Mouse (Mus musculus): ENCODE measurements at regions not wholly inside any gene's neighbourhood (a gene's known extent, or its start where the extent isn't known, plus 50 kb on each side); places are given as distances from the start of the nearest gene placed in this dataset.
"Not testable (repeated sequence)": the region's sequence is repeated elsewhere in the genome, so short reads cannot be mapped to it uniquely, and the experiment has no call there.

DNA sequence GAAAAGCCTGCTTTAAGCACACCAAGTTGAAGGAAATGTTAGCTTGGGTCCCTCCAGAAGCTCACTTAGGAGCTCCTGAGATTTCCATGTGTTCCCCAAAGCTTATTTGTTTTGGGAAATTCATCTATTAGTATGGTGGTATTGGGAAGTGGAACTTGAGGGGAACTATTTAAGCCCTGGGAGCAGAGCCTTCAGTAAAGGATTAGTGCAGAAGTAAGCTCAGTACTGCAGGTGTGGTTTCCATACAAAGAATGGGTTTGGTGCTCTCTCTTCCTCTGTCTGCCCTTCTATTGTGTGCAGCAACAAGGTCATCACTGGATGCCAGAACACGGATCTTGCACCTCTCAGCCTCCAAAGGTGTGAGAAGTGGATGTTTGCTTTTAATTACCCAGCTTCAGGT is 57.2 kb downstream of the Foxa2 start:
- DNase-seq (ENCODE audit: low read depth, low spot score): no peak

DNA sequence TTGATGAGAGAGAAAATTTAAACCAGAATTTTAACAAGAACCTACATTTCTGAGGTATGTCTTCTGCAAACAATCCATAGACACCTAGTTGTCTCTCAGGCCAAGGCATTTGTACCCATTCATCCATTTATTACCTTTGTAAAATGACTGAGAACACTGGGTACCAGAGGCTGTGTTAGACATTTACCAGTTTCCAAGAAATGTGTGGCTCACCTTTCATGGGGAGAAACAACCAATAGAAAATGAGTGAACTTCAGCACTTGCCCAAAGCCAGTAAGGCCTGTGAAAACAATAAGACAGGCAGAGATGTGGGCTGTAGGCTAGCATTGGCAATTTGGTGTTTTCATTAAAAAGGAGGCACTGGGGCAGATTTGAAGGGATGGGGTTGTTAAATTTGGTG is 58.2 kb downstream of the Foxa2 start:
- DNase-seq (ENCODE audit: low read depth, low spot score): no peak

DNA sequence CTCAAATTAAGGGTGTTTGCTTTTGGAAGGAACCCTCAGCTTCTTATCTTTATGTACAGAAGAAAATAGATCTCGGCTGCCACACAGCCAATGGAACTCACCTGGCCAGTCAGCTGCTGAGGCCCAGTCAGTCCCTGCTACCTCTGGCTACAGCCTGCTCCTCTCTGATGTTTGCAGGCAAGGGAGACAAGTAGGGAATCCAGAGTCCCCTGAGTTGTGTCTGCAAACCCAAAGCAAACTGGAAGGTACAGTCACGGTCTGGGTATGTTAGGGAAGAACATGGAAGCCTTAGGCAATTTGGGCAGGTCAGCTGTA is 61.6 kb downstream of the Foxa2 start:
- no peak for DNase-seq (ENCODE audit: low read depth, low spot score)

DNA sequence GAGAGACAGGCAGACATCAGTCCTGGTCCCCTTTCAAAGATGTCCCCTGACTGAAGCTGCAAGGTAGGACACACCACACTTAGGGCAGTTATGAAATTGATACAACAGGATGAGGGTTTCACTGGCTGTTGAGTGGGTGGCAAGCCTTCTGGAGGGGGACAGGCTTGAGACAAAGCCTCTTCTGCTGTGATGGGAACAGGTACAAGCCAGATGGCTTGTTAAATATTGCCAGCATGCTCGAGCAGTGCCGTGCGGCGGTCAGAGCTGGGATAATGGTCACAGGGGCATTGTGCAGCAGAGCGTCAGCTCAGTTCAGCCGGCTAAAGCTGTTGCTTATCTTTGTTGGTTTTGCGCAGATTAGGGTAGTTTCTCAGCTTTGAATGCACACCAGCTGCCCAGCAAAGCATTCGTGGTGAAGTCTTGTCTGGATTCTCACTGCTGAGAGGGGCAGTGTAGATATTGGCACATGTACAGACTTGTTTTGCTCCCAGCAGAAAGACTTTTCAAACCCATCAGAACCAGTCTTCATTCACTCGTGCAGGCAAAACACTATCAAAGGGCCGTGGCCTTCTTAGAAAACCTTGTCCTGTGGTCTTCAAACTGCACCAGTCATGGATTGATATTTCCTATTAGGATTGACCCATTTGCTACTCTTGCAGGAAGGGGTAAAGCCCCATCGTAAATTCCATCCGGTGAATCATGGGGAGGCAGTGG is 62.1 kb downstream of the Foxa2 start:
- DNase-seq (ENCODE audit: low read depth, low spot score): no peak

DNA sequence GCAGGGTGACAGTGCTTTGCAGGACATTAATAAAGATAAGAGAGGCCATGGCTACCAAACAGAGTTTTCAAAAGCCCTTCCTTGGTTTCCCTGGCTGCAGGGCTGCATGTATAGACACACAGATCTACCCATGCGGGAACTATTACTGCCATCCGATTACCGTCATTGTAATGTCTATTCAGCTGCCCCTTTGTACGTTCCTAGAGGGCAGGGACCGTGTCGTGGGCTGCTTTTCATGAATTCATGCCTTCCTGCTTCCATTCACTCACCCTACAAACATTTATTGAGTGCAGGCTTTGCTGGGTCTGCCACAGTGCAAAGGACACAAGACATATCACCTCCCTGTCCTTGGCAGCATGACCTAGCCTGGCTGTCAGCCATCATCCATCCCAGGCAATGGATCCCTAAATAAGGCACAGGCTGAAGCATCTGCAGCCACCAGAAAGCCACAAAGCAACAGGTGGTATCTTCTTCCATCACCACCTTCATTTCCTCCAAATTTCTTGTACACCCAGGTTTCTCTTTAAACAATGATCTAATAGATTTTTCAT is 65.8 kb downstream of the Foxa2 start:
- no peak for DNase-seq (ENCODE audit: low read depth, low spot score)

GRCm38 (mm10) chr2:147980408-147980807 is 66.4 kb downstream of the Foxa2 start:
- DNase-seq (ENCODE audit: low read depth, low spot score): no peak

DNA sequence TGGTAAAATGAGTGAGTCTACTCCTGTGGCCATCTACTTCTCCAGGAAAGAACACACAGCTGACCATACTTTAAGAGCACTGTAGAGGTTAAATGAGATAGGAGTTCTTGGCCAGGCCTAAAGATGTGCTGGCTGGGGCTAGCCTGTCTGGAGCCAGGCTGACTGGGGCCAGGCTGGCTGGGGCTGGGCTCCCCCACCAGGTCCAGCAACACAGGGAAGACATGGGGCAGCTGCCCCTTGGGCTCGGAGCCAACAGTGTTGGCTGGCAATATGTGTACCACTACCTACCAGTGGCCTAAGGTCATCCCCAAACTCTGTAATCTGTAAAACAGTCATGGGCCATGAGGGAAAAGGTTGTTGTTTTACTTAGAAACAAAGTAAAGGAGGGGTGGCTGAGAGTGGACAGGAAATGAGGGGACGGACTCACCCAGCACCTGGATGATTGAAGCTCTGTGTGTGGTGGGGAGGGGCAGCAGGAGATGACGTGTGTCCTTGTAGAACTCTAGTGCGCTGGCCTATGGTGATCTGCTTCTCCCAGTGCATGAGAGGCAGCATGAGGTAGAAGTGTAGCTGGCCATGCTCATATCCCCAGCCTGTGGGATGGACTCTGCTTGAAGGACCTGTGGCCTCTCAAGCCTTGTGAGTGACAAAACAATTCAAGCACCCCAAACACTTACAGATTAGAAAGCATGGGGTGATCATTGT is 67.0 kb downstream of the Foxa2 start:
- no peak for DNase-seq (ENCODE audit: low read depth, low spot score)

GRCm38 (mm10) chr2:147979001-147979400 is 67.8 kb downstream of the Foxa2 start:
- no peak for DNase-seq (ENCODE audit: low read depth, low spot score)

DNA sequence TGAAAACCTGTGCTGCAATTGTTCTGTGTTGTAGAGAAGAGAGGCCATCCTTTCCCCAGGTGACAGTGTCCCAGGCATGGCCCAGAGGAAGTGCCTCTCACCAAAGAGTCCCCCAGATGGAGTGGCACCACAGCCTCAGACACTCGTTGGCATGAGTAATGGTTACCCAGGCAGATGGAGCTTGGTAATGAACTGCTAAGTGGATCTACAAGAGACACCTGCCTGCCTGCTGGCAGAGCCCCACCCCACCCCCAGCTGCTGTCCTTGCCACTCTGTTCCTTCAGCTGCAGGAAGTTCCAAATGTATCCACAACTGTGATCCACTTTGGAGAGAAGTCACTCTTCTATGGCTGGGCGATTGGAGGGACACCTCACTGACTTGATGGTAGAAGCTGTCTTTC is 72.0 kb downstream of the Foxa2 start:
- no peak for DNase-seq (ENCODE audit: low read depth, low spot score)

DNA sequence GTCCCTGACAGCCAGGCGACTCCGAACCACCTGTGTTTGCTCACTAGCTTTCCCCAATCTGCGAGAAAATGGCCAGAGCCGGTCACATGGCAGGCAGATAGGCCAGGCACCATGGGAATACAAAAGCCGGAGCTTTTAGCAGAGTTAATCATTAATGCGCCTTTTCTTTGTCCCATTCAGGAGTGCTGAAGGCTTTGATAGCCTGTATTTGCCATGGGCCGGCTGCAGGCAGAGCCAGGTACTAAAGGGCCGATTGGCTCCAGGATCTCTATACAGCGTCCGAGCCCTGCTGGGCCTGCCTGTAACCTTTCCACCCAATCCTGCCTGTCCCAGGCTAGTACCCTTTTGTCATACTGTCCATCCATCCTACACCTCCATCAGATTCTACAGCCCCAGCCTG is 78.1 kb downstream of the Foxa2 start:
- DNase-seq (ENCODE audit: low read depth, low spot score): no peak

DNA sequence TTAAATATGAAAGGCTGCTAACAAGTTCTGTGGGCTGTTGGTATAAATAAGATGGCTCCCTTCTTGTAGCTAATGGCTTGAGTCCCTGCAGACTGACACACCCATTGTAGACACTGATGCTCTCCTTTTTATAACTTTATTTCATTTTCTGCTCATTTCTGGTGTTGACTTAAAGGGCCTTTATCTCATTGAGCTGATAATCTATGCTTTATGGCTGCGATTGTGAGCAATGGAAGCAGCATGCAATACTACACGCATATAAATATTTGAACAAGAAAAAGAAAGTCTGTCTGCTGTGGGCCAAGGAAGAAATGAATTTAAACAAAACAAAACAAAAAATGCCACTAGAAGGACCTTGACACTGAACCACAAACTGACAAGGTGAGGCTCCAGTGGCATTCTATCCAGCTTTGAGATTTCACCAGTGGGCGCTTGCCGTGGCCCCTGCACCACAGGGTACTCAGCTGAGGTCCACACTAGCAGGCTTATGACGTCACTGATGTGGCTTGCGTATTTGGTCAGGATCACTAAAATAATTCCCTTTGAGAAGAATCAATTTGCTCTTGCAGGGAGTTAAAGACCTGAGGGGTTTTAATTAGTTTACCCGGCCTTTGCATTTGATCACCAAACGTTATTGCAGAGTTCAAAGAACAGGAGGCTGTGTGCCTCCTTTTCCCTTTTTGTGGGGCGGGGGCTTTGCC is 78.8 kb downstream of the Foxa2 start:
- no peak for DNase-seq (ENCODE audit: low read depth, low spot score)

- DNase-seq (ENCODE audit: low read depth, low spot score): not testable (repeated sequence)
Observed at GRCm38 (mm10) chr2:147963284-147963683, 83.5 kb downstream of the Foxa2 start.

- no peak for DNase-seq (ENCODE audit: low read depth, low spot score)
Observed at GRCm38 (mm10) chr2:147961633-147962032, 85.1 kb downstream of the Foxa2 start.

- DNase-seq (ENCODE audit: low read depth, low spot score): no peak
Observed at GRCm38 (mm10) chr2:147954183-147954582, 92.6 kb downstream of the Foxa2 start.

DNA sequence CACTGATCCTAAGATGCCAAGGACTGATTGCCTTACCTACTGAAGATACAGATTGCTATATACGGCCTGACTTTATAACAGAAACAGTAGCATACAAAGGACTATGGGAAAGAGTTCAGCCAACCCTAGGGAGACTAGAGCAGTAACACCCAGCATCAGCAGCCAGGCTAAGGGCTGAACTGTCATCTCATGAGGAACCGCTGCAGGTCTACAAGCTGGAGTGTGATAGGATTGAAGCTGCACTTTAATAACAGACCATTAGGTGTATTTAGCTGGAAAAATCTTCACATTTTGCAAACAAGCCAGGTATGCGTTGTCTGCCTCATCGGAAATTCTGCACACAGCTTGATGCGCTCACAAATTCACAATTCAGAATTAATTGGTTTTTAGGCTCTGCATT is 95.5 kb downstream of the Foxa2 start:
- DNase-seq (ENCODE audit: low read depth, low spot score): no peak

GRCm38 (mm10) chr2:147944171-147945040 is 102.4 kb downstream of the Foxa2 start:
- DNase-seq (ENCODE audit: low read depth, low spot score): no peak

DNA sequence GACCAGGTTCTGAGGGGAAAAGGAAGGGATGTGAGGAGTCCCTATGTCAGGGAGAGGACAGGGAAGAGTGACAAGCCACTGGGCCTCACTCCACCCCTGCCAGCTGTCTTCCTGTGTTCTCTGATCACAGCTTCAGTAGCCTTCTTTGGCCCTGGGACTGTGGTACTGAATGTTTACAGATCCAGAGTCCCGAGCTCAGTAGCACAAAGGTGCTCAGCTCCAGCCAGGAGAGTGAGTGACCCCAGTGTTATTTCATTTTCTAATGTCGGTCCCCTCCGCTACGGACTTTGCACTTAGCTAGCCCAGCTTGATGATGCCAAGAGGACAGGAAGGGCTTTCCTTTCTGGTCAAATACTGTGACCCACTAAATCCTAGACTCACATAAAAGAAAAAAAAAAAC is 104.2 kb downstream of the Foxa2 start:
- DNase-seq (ENCODE audit: low read depth, low spot score): no peak

DNA sequence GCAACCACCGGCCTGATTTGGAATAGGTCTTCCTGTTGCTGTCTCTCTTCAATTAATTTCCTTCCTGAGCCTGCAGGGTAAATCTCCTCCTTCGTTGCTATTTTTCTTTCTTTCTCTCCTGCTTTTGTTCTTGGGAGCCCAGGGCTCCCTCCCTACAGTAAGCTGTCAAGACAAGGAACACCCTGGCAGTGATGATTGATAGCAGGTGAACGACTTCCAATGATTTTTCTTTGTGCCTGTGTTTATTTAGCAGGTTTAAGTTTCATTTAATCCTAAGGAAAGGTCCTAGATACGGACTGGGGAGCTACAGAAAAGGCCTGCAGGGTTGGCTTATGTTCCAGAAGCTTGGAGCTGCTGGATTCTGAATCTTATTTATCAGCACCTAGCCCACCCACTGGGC is 105.5 kb downstream of the Foxa2 start:
- DNase-seq (ENCODE audit: low read depth, low spot score): no peak

DNA sequence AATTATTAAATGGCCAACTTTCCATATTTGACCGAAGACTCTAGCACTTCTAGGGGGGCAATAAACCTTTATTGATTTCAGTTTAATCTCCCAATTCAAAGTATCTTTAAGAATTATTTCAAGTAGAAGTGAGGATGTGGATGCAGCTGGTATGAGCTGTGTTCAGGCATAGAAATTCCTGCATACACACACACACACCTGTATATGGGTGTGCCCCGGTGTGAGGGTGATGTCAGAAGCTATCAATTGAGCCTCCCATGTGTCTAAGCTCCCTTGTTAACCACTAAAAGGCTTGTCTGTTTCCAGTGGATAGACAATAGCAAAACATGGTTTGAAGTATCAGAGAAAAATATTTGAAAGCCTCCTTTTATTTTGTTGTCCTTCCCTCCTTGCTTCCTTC is 114.3 kb downstream of the Foxa2 start:
- no peak for DNase-seq (ENCODE audit: low read depth, low spot score)

GRCm38 (mm10) chr2:147929031-147929711 is 117.6 kb downstream of the Foxa2 start:
- DNase-seq (ENCODE audit: low read depth, low spot score): no peak
